Mouse (Mus musculus) gastrocnemius, adult 18-20 months (tissue): ENCODE measurements at regions not wholly inside any gene's neighbourhood (a gene's known extent, or its start where the extent isn't known, plus 50 kb on each side); places are given as distances from the start of the nearest gene placed in this dataset.

Experiments used
- DNase-seq: peaks from one replicate; pipeline ENCODE4 v3.0.0; 2021; ENCODE audit warnings: low spot score

GRCm38 (mm10) chr13:34462808-34463511 lies 118.0 kb upstream of the Slc22a23 start:
- no peak for DNase-seq

GRCm38 (mm10) chr13:34462206-34462807 lies 117.3 kb upstream of the Slc22a23 start:
- DNase-seq, result no peak

- no peak for DNase-seq
These were observed 116.0 kb upstream of the Slc22a23 start for GRCm38 (mm10) chr13:34460969-34461368.

- DNase-seq, result no peak
These were observed 111.1 kb upstream of the Slc22a23 start for GRCm38 (mm10) chr13:34456051-34456450.

GRCm38 (mm10) chr13:34446806-34447205 lies 101.8 kb upstream of the Slc22a23 start:
- DNase-seq, result no peak

GRCm38 (mm10) chr13:34446327-34446726 lies 101.3 kb upstream of the Slc22a23 start:
- DNase-seq, result no peak

- no peak for DNase-seq
These were observed 96.4 kb upstream of the Slc22a23 start for GRCm38 (mm10) chr13:34441347-34441746.

GRCm38 (mm10) chr13:34427527-34427926 lies 82.5 kb upstream of the Slc22a23 start:
- no peak for DNase-seq

- no peak for DNase-seq
These were observed 79.9 kb upstream of the Slc22a23 start for GRCm38 (mm10) chr13:34424921-34425320.

GRCm38 (mm10) chr13:34421644-34422043 lies 76.7 kb upstream of the Slc22a23 start:
- no peak for DNase-seq

- no peak for DNase-seq
These were observed 75.6 kb upstream of the Slc22a23 start for GRCm38 (mm10) chr13:34420341-34421156.

GRCm38 (mm10) chr13:34419061-34419460 lies 74.1 kb upstream of the Slc22a23 start:
- no peak for DNase-seq

GRCm38 (mm10) chr13:34416603-34417002 lies 71.6 kb upstream of the Slc22a23 start:
- no peak for DNase-seq

- no peak for DNase-seq
These were observed 69.6 kb upstream of the Slc22a23 start for GRCm38 (mm10) chr13:34414533-34414932.

GRCm38 (mm10) chr13:34408669-34409055 lies 63.7 kb upstream of the Slc22a23 start:
- no peak for DNase-seq

- DNase-seq, result no peak
These were observed 63.2 kb upstream of the Slc22a23 start for GRCm38 (mm10) chr13:34408007-34408668.

GRCm38 (mm10) chr13:34406291-34406690 lies 61.3 kb upstream of the Slc22a23 start:
- DNase-seq, result no peak

- no peak for DNase-seq
These were observed 57.6 kb upstream of the Slc22a23 start for GRCm38 (mm10) chr13:34402631-34403030.

GRCm38 (mm10) chr13:34401031-34401430 lies 56.0 kb upstream of the Slc22a23 start:
- DNase-seq, result no peak

- no peak for DNase-seq
These were observed 53.9 kb upstream of the Slc22a23 start for GRCm38 (mm10) chr13:34398847-34399246.

- no peak for DNase-seq
These were observed 53.2 kb upstream of the Slc22a23 start for GRCm38 (mm10) chr13:34398061-34398787.
